Mouse (Mus musculus): Measurements from ENCODE around the gene Abcf1. TPM values are rescaled to one million over a fixed set of nuclear protein-coding genes. Genes with fewer than 3 reads are reported as not detected.
A peak's percentile ranks its signal among the peaks of the same experiment; 100 is the strongest.

The Abcf1 gene
- polyA plus RNA-seq, 1 experiment from 2014 or later = 93.8 TPM

GRCm38 (mm10) chr17:35919060-35919715 is 50.4 kb downstream of the Abcf1 start:
- WGBS = 2% methylated on average over 7 of the region's 7 CpGs
- Histone ChIP-seq H3K4me2 (ENCODE audit: low read length) (peak overlapping the region; percentile 93), H3K4me1 (ENCODE audit: control insufficient read depth, insufficient read depth, low read length) (peaks cover 37% of the 10 kb centered on the region), H3K9me3 (replicated peaks; ENCODE audit: control insufficient read depth, low read length, poor library complexity, severe bottlenecking) (no peaks in the 10 kb centered on the region), H3K27ac (ENCODE audit: low read length) (peak overlapping the region; percentile 99), H3K4me3 (ENCODE audit: low read depth, low read length) (peak overlapping the region; percentile 66), H3K9ac (ENCODE audit: low read depth, low read length) (peak overlapping the region; percentile 98), H3K36me3 (ENCODE audit: control insufficient read depth, insufficient read depth, low read length) (no peaks in the 10 kb centered on the region), H3K27me3 (ENCODE audit: control insufficient read depth, insufficient read depth, low read depth, low read length) (no peaks in the 10 kb centered on the region)
- peak; percentile 46 for ATAC-seq

- Histone ChIP-seq H3K36me3 (ENCODE audit: control insufficient read depth, insufficient read depth, low read length) (no peaks in the 10 kb centered on the region), H3K4me1 (ENCODE audit: control insufficient read depth, insufficient read depth, low read length) (peaks cover 37% of the 10 kb centered on the region), H3K4me2 (ENCODE audit: low read length) (peak overlapping the region; percentile 93), H3K9ac (ENCODE audit: low read depth, low read length) (peak overlapping the region; percentile 98), H3K27me3 (ENCODE audit: control insufficient read depth, insufficient read depth, low read depth, low read length) (no peaks in the 10 kb centered on the region), H3K4me3 (ENCODE audit: low read depth, low read length) (peak overlapping the region; percentile 66), H3K9me3 (replicated peaks; ENCODE audit: control insufficient read depth, low read length, poor library complexity, severe bottlenecking) (no peaks in the 10 kb centered on the region), H3K27ac (ENCODE audit: low read length) (peak overlapping the region; percentile 99)
- no peak for ATAC-seq
- WGBS = under 1% methylated on average over 11 of the region's 11 CpGs
These were observed 51.1 kb downstream of the Abcf1 start for GRCm38 (mm10) chr17:35918276-35919059.

- H3K4me3 ChIP-seq (ENCODE audit: low read depth, low read length) = peak overlapping the region; percentile 66
- H3K27me3 ChIP-seq (ENCODE audit: control insufficient read depth, insufficient read depth, low read depth, low read length) = no peaks in the 10 kb centered on the region
- H3K9ac ChIP-seq (ENCODE audit: low read depth, low read length) = peak overlapping the region; percentile 98
- ATAC-seq = peak; percentile 8; the same call in 1 of the 2 replicates
- no peaks in the 10 kb centered on the region for H3K36me3 ChIP-seq (ENCODE audit: control insufficient read depth, insufficient read depth, low read length)
- no peaks in the 10 kb centered on the region for H3K9me3 ChIP-seq (replicated peaks; ENCODE audit: control insufficient read depth, low read length, poor library complexity, severe bottlenecking)
- WGBS = under 1% methylated on average over 13 of the region's 13 CpGs
- peak overlapping the region; percentile 99 for H3K27ac ChIP-seq (ENCODE audit: low read length)
- H3K4me1 ChIP-seq (ENCODE audit: control insufficient read depth, insufficient read depth, low read length) = peaks cover 37% of the 10 kb centered on the region
- H3K4me2 ChIP-seq (ENCODE audit: low read length) = peak overlapping the region; percentile 93
These were observed 51.9 kb downstream of the Abcf1 start for GRCm38 (mm10) chr17:35917463-35918251.

- Histone ChIP-seq H3K4me1 (ENCODE audit: control insufficient read depth, insufficient read depth, low read length) (peaks cover 32% of the 10 kb centered on the region), H3K9me3 (replicated peaks; ENCODE audit: control insufficient read depth, low read length, poor library complexity, severe bottlenecking) (no peaks in the 10 kb centered on the region), H3K27ac (ENCODE audit: low read length) (peak overlapping the region; percentile 99), H3K4me3 (ENCODE audit: low read depth, low read length) (peak overlapping the region; percentile 66), H3K27me3 (ENCODE audit: control insufficient read depth, insufficient read depth, low read depth, low read length) (no peaks in the 10 kb centered on the region), H3K36me3 (ENCODE audit: control insufficient read depth, insufficient read depth, low read length) (no peaks in the 10 kb centered on the region), H3K4me2 (ENCODE audit: low read length) (peak overlapping the region; percentile 93), H3K9ac (ENCODE audit: low read depth, low read length) (peak overlapping the region; percentile 98)
- under 1% methylated on average over 8 of the region's 8 CpGs for WGBS
- no peak for ATAC-seq
These were observed 52.5 kb downstream of the Abcf1 start for GRCm38 (mm10) chr17:35917143-35917462.

GRCm38 (mm10) chr17:35916297-35917142 is 53.0 kb downstream of the Abcf1 start, which contains the start of the genes Mrps18b and Ppp1r10:
Mrps18b (minus strand) TSS chr17:35916389.
Ppp1r10 (plus strand) TSS chr17:35916434.
- under 1% methylated on average over 83 of the region's 83 CpGs for WGBS
- ATAC-seq = peak; percentile 93
- H3K36me3 ChIP-seq (ENCODE audit: control insufficient read depth, insufficient read depth, low read length) = no peaks in the 10 kb centered on the region
- H3K27me3 ChIP-seq (ENCODE audit: control insufficient read depth, insufficient read depth, low read depth, low read length) = no peaks in the 10 kb centered on the region
- peaks cover 26% of the 10 kb centered on the region for H3K4me1 ChIP-seq (ENCODE audit: control insufficient read depth, insufficient read depth, low read length)
- peak within 1 kb of the TSS; percentile 99 for H3K27ac ChIP-seq (ENCODE audit: low read length)
- H3K9ac ChIP-seq (ENCODE audit: low read depth, low read length) = peak within 1 kb of the TSS; percentile 98
- peak within 1 kb of the TSS; percentile 93 for H3K4me2 ChIP-seq (ENCODE audit: low read length)
- no peaks in the 10 kb centered on the region for H3K9me3 ChIP-seq (replicated peaks; ENCODE audit: control insufficient read depth, low read length, poor library complexity, severe bottlenecking)
- H3K4me3 ChIP-seq (ENCODE audit: low read depth, low read length) = peak within 1 kb of the TSS; percentile 66

GRCm38 (mm10) chr17:35915538-35916296 is 53.8 kb downstream of the Abcf1 start:
- H3K4me3 ChIP-seq (ENCODE audit: low read depth, low read length) = peak overlapping the region; percentile 66
- WGBS = 3% methylated on average over 28 of the region's 28 CpGs
- peaks cover 19% of the 10 kb centered on the region for H3K4me1 ChIP-seq (ENCODE audit: control insufficient read depth, insufficient read depth, low read length)
- H3K27me3 ChIP-seq (ENCODE audit: control insufficient read depth, insufficient read depth, low read depth, low read length) = no peaks in the 10 kb centered on the region
- H3K9ac ChIP-seq (ENCODE audit: low read depth, low read length) = peak overlapping the region; percentile 67
- H3K4me2 ChIP-seq (ENCODE audit: low read length) = peak overlapping the region; percentile 79
- ATAC-seq = no peak
- no peaks in the 10 kb centered on the region for H3K36me3 ChIP-seq (ENCODE audit: control insufficient read depth, insufficient read depth, low read length)
- no peaks in the 10 kb centered on the region for H3K9me3 ChIP-seq (replicated peaks; ENCODE audit: control insufficient read depth, low read length, poor library complexity, severe bottlenecking)
- H3K27ac ChIP-seq (ENCODE audit: low read length) = peak overlapping the region; percentile 99

- ATAC-seq = no peak
- no peak overlapping the region for H3K9ac ChIP-seq (ENCODE audit: low read depth, low read length)
- H3K9me3 ChIP-seq (replicated peaks; ENCODE audit: control insufficient read depth, low read length, poor library complexity, severe bottlenecking) = no peaks in the 10 kb centered on the region
- no peaks in the 10 kb centered on the region for H3K36me3 ChIP-seq (ENCODE audit: control insufficient read depth, insufficient read depth, low read length)
- H3K27ac ChIP-seq (ENCODE audit: low read length) = no peak overlapping the region
- peak overlapping the region; percentile 66; the same call in 1 of the 2 replicates for H3K4me3 ChIP-seq (ENCODE audit: low read depth, low read length)
- H3K27me3 ChIP-seq (ENCODE audit: control insufficient read depth, insufficient read depth, low read depth, low read length) = no peaks in the 10 kb centered on the region
- H3K4me2 ChIP-seq (ENCODE audit: low read length) = no peak overlapping the region; the same call in 1 of the 2 replicates
- 85% methylated on average over 6 of the region's 6 CpGs for WGBS
- H3K4me1 ChIP-seq (ENCODE audit: control insufficient read depth, insufficient read depth, low read length) = peaks cover 15% of the 10 kb centered on the region
These were observed 54.6 kb downstream of the Abcf1 start for GRCm38 (mm10) chr17:35914975-35915374.

All from midbrain, embryonic 16.5 days (tissue).